Mouse (Mus musculus) olfactory bulb, adult 2 months (tissue): Measurements from ENCODE around the gene 1700029I15Rik. TPM values are rescaled to one million over a fixed set of nuclear protein-coding genes. Genes with fewer than 3 reads are reported as not detected.

Source experiments
- H3K27ac ChIP-seq: fragments of 200-500 bp; 2 replicates; pipeline ENCODE4 v1.5.1; 2012; ENCODE audit warnings: low read depth, low read length; ENCODE audit not compliant: insufficient read depth
- H3K4me1 ChIP-seq: fragments of 200-500 bp; 2 replicates; pipeline ENCODE4 v1.6.1; 2012; ENCODE audit warnings: low read length; ENCODE audit not compliant: control insufficient read depth, insufficient read depth
- H3K4me3 ChIP-seq: fragments of 200-500 bp; 2 replicates; pipeline ENCODE4 v1.5.1; 2012; ENCODE audit warnings: mild to moderate bottlenecking, low read depth, low read length, moderate library complexity; ENCODE audit not compliant: insufficient read depth
- CTCF ChIP-seq: fragments of 200-500 bp; IDR thresholded peaks from 2 replicates; pipeline ENCODE4 v1.5.1; 2012; ENCODE audit warnings: low read depth, mild to moderate bottlenecking, low read length, moderate library complexity; ENCODE audit not compliant: insufficient read depth
- POLR2A ChIP-seq: fragments of 200-500 bp; IDR thresholded peaks from 2 replicates; pipeline ENCODE4 v1.6.1; 2012; ENCODE audit warnings: mild to moderate bottlenecking, low read depth, low read length, moderate library complexity; ENCODE audit not compliant: insufficient read depth
- WGBS: fragments of 180-500 bp; shearing (Covaris S2); methylation state at CpG from one replicate; pipeline ENCODE4 v1.1.7; 2018; 5-methylcytosine and 5-hydroxymethylcytosine counted together
- polyA plus RNA-seq: library from polyadenylated mRNA; stranded (reverse); fragments of >200 nt; gene quantifications from 2 replicates; pipeline ENCODE4 v1.2.4, GENCODE M21; 2012; ENCODE audit warnings: low replicate concordance; ENCODE audit not compliant: missing spikeins, insufficient read depth, insufficient read length

Gene 1700029I15Rik
- polyA plus RNA-seq, 1 experiment, result not detected

GRCm38 (mm10) chr2:92360186-92360823 is 22.0 kb upstream of the 1700029I15Rik start:
- TF ChIP-seq CTCF, result no peak
- TF ChIP-seq POLR2A, result no peak
- H3K27ac ChIP-seq, result no peak overlapping the region
- no peak overlapping the region for H3K4me3 ChIP-seq
- H3K4me1 ChIP-seq, result peaks cover 4% of the 10 kb centered on the region; the same call in 1 of the 2 replicates
- 54% methylated on average over 25 of the region's 25 CpGs for WGBS

GRCm38 (mm10) chr2:92360893-92361292 is 21.4 kb upstream of the 1700029I15Rik start:
- Histone ChIP-seq H3K4me1 (peaks cover 4% of the 10 kb centered on the region; the same call in 1 of the 2 replicates), H3K4me3 (no peak overlapping the region), H3K27ac (no peak overlapping the region)
- TF ChIP-seq CTCF (no peak), POLR2A (no peak)
- 29% methylated on average over 12 of the region's 12 CpGs for WGBS

- WGBS, result 72% methylated on average over 8 of the region's 8 CpGs
- Histone ChIP-seq H3K4me1 (peaks cover 4% of the 10 kb centered on the region; the same call in 1 of the 2 replicates), H3K27ac (no peak overlapping the region), H3K4me3 (no peak overlapping the region)
- TF ChIP-seq POLR2A, result no peak
- no peak for TF ChIP-seq CTCF
These were observed 20.5 kb upstream of the 1700029I15Rik start for GRCm38 (mm10) chr2:92361795-92362194.

- peaks cover 4% of the 10 kb centered on the region; the same call in 1 of the 2 replicates for H3K4me1 ChIP-seq
- 87% methylated on average over 6 of the region's 6 CpGs for WGBS
- H3K4me3 ChIP-seq, result no peak overlapping the region
- no peak for TF ChIP-seq POLR2A
- TF ChIP-seq CTCF, result no peak
- H3K27ac ChIP-seq, result no peak overlapping the region
These were observed 19.6 kb upstream of the 1700029I15Rik start for GRCm38 (mm10) chr2:92362571-92363228.

GRCm38 (mm10) chr2:92364086-92364485 is 18.3 kb upstream of the 1700029I15Rik start:
- Histone ChIP-seq H3K4me3 (no peak overlapping the region), H3K27ac (no peak overlapping the region), H3K4me1 (peaks cover 4% of the 10 kb centered on the region; the same call in 1 of the 2 replicates)
- WGBS, result 92% methylated on average over 4 of the region's 4 CpGs
- TF ChIP-seq CTCF (no peak), POLR2A (no peak)

- TF ChIP-seq POLR2A (no peak), CTCF (no peak)
- Histone ChIP-seq H3K4me1 (peaks cover 5% of the 10 kb centered on the region; the same call in 1 of the 2 replicates), H3K27ac (no peak overlapping the region), H3K4me3 (no peak overlapping the region)
- 88% methylated on average over 10 of the region's 10 CpGs for WGBS
These were observed 16.8 kb upstream of the 1700029I15Rik start for GRCm38 (mm10) chr2:92365568-92365967.

- TF ChIP-seq CTCF (no peak), POLR2A (no peak)
- H3K4me3 ChIP-seq, result no peak overlapping the region
- H3K4me1 ChIP-seq, result peaks cover 23% of the 10 kb centered on the region
- H3K27ac ChIP-seq, result no peak overlapping the region
- 55% methylated on average over 20 of the region's 20 CpGs for WGBS
These were observed 14.8 kb upstream of the 1700029I15Rik start for GRCm38 (mm10) chr2:92367383-92368029.

- Histone ChIP-seq H3K4me1 (peaks cover 30% of the 10 kb centered on the region), H3K27ac (no peak overlapping the region), H3K4me3 (peak overlapping the region; percentile 6; the same call in 1 of the 2 replicates)
- TF ChIP-seq CTCF, result no peak
- TF ChIP-seq POLR2A, result no peak
- WGBS, result 25% methylated on average over 19 of the region's 19 CpGs
These were observed 12.0 kb upstream of the 1700029I15Rik start for GRCm38 (mm10) chr2:92370375-92370774.
